Mouse (Mus musculus) cerebral cortex, adult 2 months (tissue): ENCODE results near the gene Lrrc40.

Experiments used
- WGBS: fragments of 180-500 bp; shearing (Covaris S2); methylation state at CpG from one replicate; pipeline ENCODE4 v1.1.7; 2018; 5-methylcytosine and 5-hydroxymethylcytosine counted together

Lrrc40 gene

GRCm38 (mm10) chr3:158036329-158036988 is at the start of gene Lrrc40, which contains the start of gene Srsf11:
Gene Lrrc40 (plus strand): TSS chr3:158036662.
Gene Srsf11 (minus strand): TSS chr3:158036639.
- WGBS: under 1% methylated on average over 55 of the region's 55 CpGs

GRCm38 (mm10) chr3:157995726-157996125 is 40.7 kb upstream of the Lrrc40 start:
- WGBS: 84% methylated on average over 2 of the region's 2 CpGs

- 62% methylated on average over 1 of the region's 1 CpGs for WGBS
Observed at GRCm38 (mm10) chr3:157998742-157999369, 37.6 kb upstream of the Lrrc40 start.

- 68% methylated on average over 1 of the region's 1 CpGs for WGBS
Observed at GRCm38 (mm10) chr3:158008647-158009046, 27.8 kb upstream of the Lrrc40 start.

- 44% methylated on average over 1 of the region's 1 CpGs for WGBS
Observed at GRCm38 (mm10) chr3:158009762-158010320, 26.6 kb upstream of the Lrrc40 start.

GRCm38 (mm10) chr3:158031371-158031925 is 5.0 kb upstream of the Lrrc40 start:
- WGBS: under 1% methylated on average over 61 of the region's 61 CpGs

- WGBS: 3% methylated on average over 4 of the region's 4 CpGs
Observed at GRCm38 (mm10) chr3:158032106-158032505, 4.4 kb upstream of the Lrrc40 start.

GRCm38 (mm10) chr3:158035866-158036265 is 596 bp upstream of the Lrrc40 start:
- WGBS: 1% methylated on average over 11 of the region's 11 CpGs

- WGBS: 81% methylated on average over 3 of the region's 3 CpGs
Observed at GRCm38 (mm10) chr3:158038106-158038505, 1.6 kb downstream of the Lrrc40 start.

GRCm38 (mm10) chr3:158040755-158041154 is 4.3 kb downstream of the Lrrc40 start:
- 53% methylated on average over 2 of the region's 2 CpGs for whole genome bisulfite sequencing

GRCm38 (mm10) chr3:158049508-158049907 is 13.0 kb downstream of the Lrrc40 start:
- 63% methylated on average over 2 of the region's 2 CpGs for WGBS

- WGBS: 47% methylated on average over 2 of the region's 2 CpGs
Observed at GRCm38 (mm10) chr3:158060621-158061291, 24.3 kb downstream of the Lrrc40 start.

- WGBS: 67% methylated on average over 5 of the region's 5 CpGs
Observed at GRCm38 (mm10) chr3:158061811-158062523, 25.5 kb downstream of the Lrrc40 start.

- 90% methylated on average over 2 of the region's 2 CpGs for WGBS
Observed at GRCm38 (mm10) chr3:158065256-158065655, 28.8 kb downstream of the Lrrc40 start.

- 89% methylated on average over 7 of the region's 7 CpGs for WGBS
Observed at GRCm38 (mm10) chr3:158067916-158068315, 31.5 kb downstream of the Lrrc40 start.

- 66% methylated on average over 9 of the region's 9 CpGs for WGBS
Observed at GRCm38 (mm10) chr3:158068613-158069263, 32.3 kb downstream of the Lrrc40 start.

GRCm38 (mm10) chr3:158075004-158075403 is 38.5 kb downstream of the Lrrc40 start:
- WGBS: 59% methylated on average over 2 of the region's 2 CpGs

- WGBS: 47% methylated on average over 4 of the region's 4 CpGs
Observed at GRCm38 (mm10) chr3:158076685-158077379, 40.4 kb downstream of the Lrrc40 start.

- WGBS: 55% methylated on average over 1 of the region's 1 CpGs
Observed at GRCm38 (mm10) chr3:158077380-158077772, 40.9 kb downstream of the Lrrc40 start.

GRCm38 (mm10) chr3:158077828-158078227 is 41.4 kb downstream of the Lrrc40 start:
- WGBS: 73% methylated on average over 5 of the region's 5 CpGs
